Mouse (Mus musculus): ENCODE data around the gene Ifih1.

The Ifih1 gene

GRCm38 (mm10) chr2:62630446-62630845 lies 15.6 kb downstream of the Ifih1 start:
- DNase-seq: no peak

GRCm38 (mm10) chr2:62628356-62628755 lies 17.7 kb downstream of the Ifih1 start:
- no peak for DNase-seq

- no peak for DNase-seq
Measured at GRCm38 (mm10) chr2:62627728-62628127, 18.3 kb downstream of the Ifih1 start.

GRCm38 (mm10) chr2:62623024-62623441 lies 23.0 kb downstream of the Ifih1 start:
- DNase-seq: no peak

- no peak for DNase-seq
Measured at GRCm38 (mm10) chr2:62619679-62620078, 26.4 kb downstream of the Ifih1 start.

GRCm38 (mm10) chr2:62618934-62619341 lies 27.1 kb downstream of the Ifih1 start:
- DNase-seq: no peak

GRCm38 (mm10) chr2:62613133-62613532 lies 32.9 kb downstream of the Ifih1 start:
- DNase-seq: no peak

- no peak for DNase-seq
Measured at GRCm38 (mm10) chr2:62606205-62606604, 39.9 kb downstream of the Ifih1 start.

- no peak for DNase-seq
Measured at GRCm38 (mm10) chr2:62603530-62603929, 42.5 kb downstream of the Ifih1 start.

GRCm38 (mm10) chr2:62596586-62596985 lies 49.5 kb downstream of the Ifih1 start:
- no peak for DNase-seq

- DNase-seq: no peak
Measured at GRCm38 (mm10) chr2:62594491-62594890, 51.6 kb downstream of the Ifih1 start.

- DNase-seq: no peak
Measured at GRCm38 (mm10) chr2:62591555-62591954, 54.5 kb downstream of the Ifih1 start.

GRCm38 (mm10) chr2:62589333-62589732 lies 56.7 kb downstream of the Ifih1 start:
- DNase-seq: no peak

- no peak for DNase-seq
Measured at GRCm38 (mm10) chr2:62585769-62586168, 60.3 kb downstream of the Ifih1 start.

GRCm38 (mm10) chr2:62574962-62575361 lies 71.1 kb downstream of the Ifih1 start:
- no peak for DNase-seq

- no peak for DNase-seq
Measured at GRCm38 (mm10) chr2:62574250-62574649, 71.8 kb downstream of the Ifih1 start.

- no peak for DNase-seq
Measured at GRCm38 (mm10) chr2:62573753-62574159, 72.3 kb downstream of the Ifih1 start, which contains the start of gene Fap. TSS of gene Fap (minus strand) at chr2:62574075.

- DNase-seq: no peak
Measured at GRCm38 (mm10) chr2:62573099-62573752, 72.8 kb downstream of the Ifih1 start.

GRCm38 (mm10) chr2:62564687-62565086 lies 81.4 kb downstream of the Ifih1 start:
- DNase-seq: no peak

GRCm38 (mm10) chr2:62562661-62563485 lies 83.2 kb downstream of the Ifih1 start:
- DNase-seq: no peak

- no peak for DNase-seq
Measured at GRCm38 (mm10) chr2:62557417-62557816, 88.6 kb downstream of the Ifih1 start.

- DNase-seq: no peak
Measured at GRCm38 (mm10) chr2:62556349-62556748, 89.7 kb downstream of the Ifih1 start.

- DNase-seq: no peak
Measured at GRCm38 (mm10) chr2:62549659-62550058, 96.4 kb downstream of the Ifih1 start.

GRCm38 (mm10) chr2:62549131-62549530 lies 96.9 kb downstream of the Ifih1 start:
- no peak for DNase-seq
